Mouse (Mus musculus) C2C12 (cell line): Measurements from ENCODE around the gene Gnb4.

Experiments
- CEBPB ChIP-seq: IDR thresholded peaks from one replicate; pipeline ENCODE4 v1.6.1; 2011; ENCODE audit warnings: low read depth, mild to moderate bottlenecking, control low read depth, moderate library complexity
- CTCF ChIP-seq: IDR thresholded peaks from one replicate; pipeline ENCODE4 v1.5.1; 2011; ENCODE audit not compliant: control insufficient read depth, insufficient read depth, insufficient read length
- FOSL1 ChIP-seq: IDR thresholded peaks from one replicate; pipeline ENCODE4 v1.8.0; 2011; ENCODE audit warnings: mild to moderate bottlenecking, low read length; ENCODE audit not compliant: poor library complexity, insufficient read depth, severe bottlenecking
- MYOD1 ChIP-seq: IDR thresholded peaks from one replicate; pipeline ENCODE4 v1.6.1; 2011; ENCODE audit warnings: low read depth; ENCODE audit not compliant: control insufficient read depth, insufficient read length
- MYOG ChIP-seq: IDR thresholded peaks from one replicate; pipeline ENCODE4 v1.6.1; 2011; ENCODE audit not compliant: control insufficient read depth, insufficient read length; ENCODE audit errors: extremely low read depth
- USF1 ChIP-seq: IDR thresholded peaks from one replicate; pipeline ENCODE4 v1.6.1; 2011; ENCODE audit warnings: low read depth, mild to moderate bottlenecking, control low read depth, moderate library complexity

DNA sequence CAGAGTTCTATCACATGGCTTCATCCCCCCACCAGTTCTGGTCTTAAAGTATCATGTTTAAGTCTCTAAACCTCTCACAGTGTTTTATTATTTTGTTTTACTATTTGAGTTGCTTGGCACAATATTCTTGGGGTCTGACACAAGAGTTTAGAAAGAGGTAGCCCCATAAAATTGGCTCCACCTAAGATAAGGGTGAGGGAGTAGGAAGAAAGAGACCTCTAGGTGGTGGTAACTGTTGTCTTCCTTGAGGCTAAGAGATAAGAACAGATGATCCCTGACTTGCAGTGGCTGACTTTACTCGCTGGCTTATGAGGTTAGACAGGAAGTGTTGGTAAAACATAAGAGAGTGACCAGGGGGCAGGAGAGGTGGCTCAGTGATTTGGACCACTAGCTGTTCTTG lies 80.7 kb downstream of the Gnb4 start:
- TF ChIP-seq USF1 (no peak), CEBPB (no peak), CTCF (no peak), FOSL1 (no peak), MYOD1 (no peak), MYOG (no peak)
